Mouse (Mus musculus): ENCODE measurements around the gene Hist1h2af.

DNA sequence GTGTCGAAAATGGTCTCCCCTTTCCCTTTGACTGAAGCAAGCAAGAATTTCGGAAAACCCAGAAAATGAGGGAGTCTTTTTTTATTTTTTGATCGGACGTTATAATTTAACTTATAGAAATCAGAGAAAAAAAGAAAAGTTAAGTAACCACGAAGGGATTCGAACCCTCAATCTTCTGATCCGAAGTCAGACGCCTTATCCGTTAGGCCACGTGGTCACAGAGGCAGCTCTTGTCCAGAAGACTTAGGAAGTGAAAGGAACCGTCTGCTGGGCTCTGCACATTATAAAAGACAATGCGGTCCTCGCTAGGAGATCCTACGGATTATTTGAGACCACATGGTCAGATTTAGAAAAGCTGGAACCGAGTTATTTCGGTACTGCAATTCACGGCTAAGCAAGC lies 7.4 kb upstream of the Hist1h2af start:
- TF ChIP-seq POLR2A (IDR thresholded peaks at IDR 0.05; ENCODE audit: low read depth, low read length) (no peak), CTCF (IDR thresholded peaks at IDR 0.05; ENCODE audit: extremely low read depth, insufficient read length, insufficient replicate concordance, low read depth, low read length) (no peak)
